Mouse (Mus musculus): Measurements from ENCODE around the gene Gars.

Gars gene

GRCm38 (mm10) chr6:55098603-55099002, 60.8 kb downstream of the Gars start:
- no peak for DNase-seq

GRCm38 (mm10) chr6:55108358-55108757, 70.6 kb downstream of the Gars start:
- DNase-seq: peak; percentile 56

GRCm38 (mm10) chr6:55117325-55118109, 79.7 kb downstream of the Gars start:
- no peak for DNase-seq

- DNase-seq: no peak
Observed at GRCm38 (mm10) chr6:55123056-55123455, 85.2 kb downstream of the Gars start.

GRCm38 (mm10) chr6:55126576-55126975, 88.8 kb downstream of the Gars start:
- no peak for DNase-seq

- DNase-seq: no peak
Observed at GRCm38 (mm10) chr6:55128391-55128790, 90.6 kb downstream of the Gars start.
